Mouse (Mus musculus) cerebellum, adult 9-10 months (tissue): ENCODE measurements around the gene Mfge8.

Experiments
- DNase-seq: peaks from one replicate; pipeline ENCODE4 v3.0.0; 2022

Mfge8 gene

GRCm38 (mm10) chr7:79148711-79149266, at the start of gene Mfge8:
Gene Mfge8, minus strand, starts transcription at chr7:79149060.
- peak; percentile 38 for DNase-seq

- peak; percentile 57 for DNase-seq
Observed at GRCm38 (mm10) chr7:79194560-79195413, 45.9 kb upstream of the Mfge8 start.

- DNase-seq: no peak
Observed at GRCm38 (mm10) chr7:79193936-79194335, 45.1 kb upstream of the Mfge8 start.

GRCm38 (mm10) chr7:79191501-79191900, 42.6 kb upstream of the Mfge8 start:
- no peak for DNase-seq

GRCm38 (mm10) chr7:79190592-79190991, 41.7 kb upstream of the Mfge8 start:
- no peak for DNase-seq

- no peak for DNase-seq
Observed at GRCm38 (mm10) chr7:79189211-79189610, 40.4 kb upstream of the Mfge8 start.

GRCm38 (mm10) chr7:79187591-79187990, 38.7 kb upstream of the Mfge8 start:
- no peak for DNase-seq

- no peak for DNase-seq
Observed at GRCm38 (mm10) chr7:79183417-79183816, 34.6 kb upstream of the Mfge8 start.

GRCm38 (mm10) chr7:79173800-79174199, 24.9 kb upstream of the Mfge8 start:
- no peak for DNase-seq

- no peak for DNase-seq
Observed at GRCm38 (mm10) chr7:79171782-79172181, 22.9 kb upstream of the Mfge8 start.

GRCm38 (mm10) chr7:79167006-79167562, 18.2 kb upstream of the Mfge8 start:
- no peak for DNase-seq

GRCm38 (mm10) chr7:79159406-79159805, 10.5 kb upstream of the Mfge8 start:
- DNase-seq: no peak

- no peak for DNase-seq
Observed at GRCm38 (mm10) chr7:79149522-79149921, 662 bp upstream of the Mfge8 start.

GRCm38 (mm10) chr7:79147931-79148653, 768 bp downstream of the Mfge8 start:
- no peak for DNase-seq

- no peak for DNase-seq
Observed at GRCm38 (mm10) chr7:79147011-79147837, 1.6 kb downstream of the Mfge8 start.

GRCm38 (mm10) chr7:79140897-79141296, 8.0 kb downstream of the Mfge8 start:
- DNase-seq: peak; percentile 78

GRCm38 (mm10) chr7:79139891-79140591, 8.8 kb downstream of the Mfge8 start:
- DNase-seq: no peak

- no peak for DNase-seq
Observed at GRCm38 (mm10) chr7:79139328-79139824, 9.5 kb downstream of the Mfge8 start.

- DNase-seq: no peak
Observed at GRCm38 (mm10) chr7:79133391-79133790, 15.5 kb downstream of the Mfge8 start.

GRCm38 (mm10) chr7:79130843-79131444, 17.9 kb downstream of the Mfge8 start, which contains the start of gene Hapln3:
Gene Hapln3, minus strand, starts transcription at chr7:79131018.
- no peak for DNase-seq

GRCm38 (mm10) chr7:79130385-79130784, 18.5 kb downstream of the Mfge8 start:
- DNase-seq: no peak
